Mouse (Mus musculus): Measurements from ENCODE around the gene Ptpn14. TPM values are rescaled to one million over a fixed set of nuclear protein-coding genes. Genes with fewer than 3 reads are reported as not detected.

The Ptpn14 gene
- polyA plus RNA-seq, 1 experiment from 2014 or later, result 9.6 TPM

- Histone ChIP-seq H3K27ac (ENCODE audit: low read length) (no peak overlapping the region), H3K4me1 (ENCODE audit: control insufficient read depth, insufficient read depth, low read length) (peaks cover 15% of the 10 kb centered on the region), H3K9ac (ENCODE audit: low read length) (no peak overlapping the region), H3K4me2 (ENCODE audit: low read depth, low read length) (no peak overlapping the region), H3K4me3 (ENCODE audit: low read length) (no peak overlapping the region), H3K9me3 (replicated peaks; ENCODE audit: control insufficient read depth, low read length) (peaks cover 4% of the 10 kb centered on the region; the same call in 1 of the 2 replicates), H3K27me3 (ENCODE audit: control insufficient read depth, insufficient read depth, low read length) (no peaks in the 10 kb centered on the region), H3K36me3 (ENCODE audit: control insufficient read depth, insufficient read depth) (peaks cover 6% of the 10 kb centered on the region; the same call in 1 of the 2 replicates)
- 84% methylated on average over 4 of the region's 4 CpGs for WGBS
- no peak for ATAC-seq (replicated peaks; ENCODE audit: extremely low read depth, insufficient read depth, low FRiP score)
These were observed 74.5 kb downstream of the Ptpn14 start for GRCm38 (mm10) chr1:189802575-189802974.

GRCm38 (mm10) chr1:189803742-189804141 is 75.7 kb downstream of the Ptpn14 start:
- no peak for ATAC-seq (replicated peaks; ENCODE audit: extremely low read depth, insufficient read depth, low FRiP score)
- Histone ChIP-seq H3K9me3 (replicated peaks; ENCODE audit: control insufficient read depth, low read length) (peaks cover 4% of the 10 kb centered on the region; the same call in 1 of the 2 replicates), H3K4me2 (ENCODE audit: low read depth, low read length) (no peak overlapping the region), H3K36me3 (ENCODE audit: control insufficient read depth, insufficient read depth) (peaks cover 8% of the 10 kb centered on the region; the same call in 1 of the 2 replicates), H3K4me1 (ENCODE audit: control insufficient read depth, insufficient read depth, low read length) (peaks cover 25% of the 10 kb centered on the region), H3K27me3 (ENCODE audit: control insufficient read depth, insufficient read depth, low read length) (no peaks in the 10 kb centered on the region), H3K9ac (ENCODE audit: low read length) (no peak overlapping the region), H3K27ac (ENCODE audit: low read length) (peak overlapping the region; percentile 16; the same call in 1 of the 2 replicates), H3K4me3 (ENCODE audit: low read length) (no peak overlapping the region)
- 85% methylated on average over 11 of the region's 11 CpGs for WGBS

- Histone ChIP-seq H3K9me3 (replicated peaks; ENCODE audit: control insufficient read depth, low read length) (peaks cover 4% of the 10 kb centered on the region; the same call in 1 of the 2 replicates), H3K27me3 (ENCODE audit: control insufficient read depth, insufficient read depth, low read length) (no peaks in the 10 kb centered on the region), H3K4me2 (ENCODE audit: low read depth, low read length) (no peak overlapping the region), H3K4me3 (ENCODE audit: low read length) (no peak overlapping the region), H3K4me1 (ENCODE audit: control insufficient read depth, insufficient read depth, low read length) (peaks cover 23% of the 10 kb centered on the region), H3K9ac (ENCODE audit: low read length) (no peak overlapping the region), H3K27ac (ENCODE audit: low read length) (peak overlapping the region; percentile 48), H3K36me3 (ENCODE audit: control insufficient read depth, insufficient read depth) (peaks cover 8% of the 10 kb centered on the region; the same call in 1 of the 2 replicates)
- WGBS, result 62% methylated on average over 13 of the region's 13 CpGs
- ATAC-seq (replicated peaks; ENCODE audit: extremely low read depth, insufficient read depth, low FRiP score), result no peak
These were observed 78.6 kb downstream of the Ptpn14 start for GRCm38 (mm10) chr1:189806533-189807297.

GRCm38 (mm10) chr1:189808015-189808414 is 79.9 kb downstream of the Ptpn14 start:
- Histone ChIP-seq H3K4me3 (ENCODE audit: low read length) (no peak overlapping the region), H3K36me3 (ENCODE audit: control insufficient read depth, insufficient read depth) (peaks cover 2% of the 10 kb centered on the region; the same call in 1 of the 2 replicates), H3K27me3 (ENCODE audit: control insufficient read depth, insufficient read depth, low read length) (no peaks in the 10 kb centered on the region), H3K9ac (ENCODE audit: low read length) (no peak overlapping the region), H3K4me2 (ENCODE audit: low read depth, low read length) (no peak overlapping the region), H3K27ac (ENCODE audit: low read length) (no peak overlapping the region), H3K4me1 (ENCODE audit: control insufficient read depth, insufficient read depth, low read length) (peaks cover 23% of the 10 kb centered on the region), H3K9me3 (replicated peaks; ENCODE audit: control insufficient read depth, low read length) (no peaks in the 10 kb centered on the region)
- WGBS, result 94% methylated on average over 6 of the region's 6 CpGs
- ATAC-seq (replicated peaks; ENCODE audit: extremely low read depth, insufficient read depth, low FRiP score), result no peak

- H3K9me3 ChIP-seq (replicated peaks; ENCODE audit: control insufficient read depth, low read length), result no peaks in the 10 kb centered on the region
- H3K4me2 ChIP-seq (ENCODE audit: low read depth, low read length), result no peak overlapping the region
- no peak for ATAC-seq (replicated peaks; ENCODE audit: extremely low read depth, insufficient read depth, low FRiP score)
- H3K4me3 ChIP-seq (ENCODE audit: low read length), result no peak overlapping the region
- H3K4me1 ChIP-seq (ENCODE audit: control insufficient read depth, insufficient read depth, low read length), result peaks cover 23% of the 10 kb centered on the region
- H3K27me3 ChIP-seq (ENCODE audit: control insufficient read depth, insufficient read depth, low read length), result no peaks in the 10 kb centered on the region
- no peak overlapping the region for H3K27ac ChIP-seq (ENCODE audit: low read length)
- H3K36me3 ChIP-seq (ENCODE audit: control insufficient read depth, insufficient read depth), result peaks cover 2% of the 10 kb centered on the region; the same call in 1 of the 2 replicates
- WGBS, result 74% methylated on average over 2 of the region's 2 CpGs
- H3K9ac ChIP-seq (ENCODE audit: low read length), result no peak overlapping the region
These were observed 80.4 kb downstream of the Ptpn14 start for GRCm38 (mm10) chr1:189808453-189808852.

GRCm38 (mm10) chr1:189811778-189812177 is 83.7 kb downstream of the Ptpn14 start:
- Histone ChIP-seq H3K27me3 (ENCODE audit: control insufficient read depth, insufficient read depth, low read length) (no peaks in the 10 kb centered on the region), H3K4me3 (ENCODE audit: low read length) (no peak overlapping the region), H3K9me3 (replicated peaks; ENCODE audit: control insufficient read depth, low read length) (no peaks in the 10 kb centered on the region), H3K4me1 (ENCODE audit: control insufficient read depth, insufficient read depth, low read length) (peaks cover 23% of the 10 kb centered on the region), H3K4me2 (ENCODE audit: low read depth, low read length) (no peak overlapping the region), H3K36me3 (ENCODE audit: control insufficient read depth, insufficient read depth) (peaks cover 2% of the 10 kb centered on the region; the same call in 1 of the 2 replicates), H3K9ac (ENCODE audit: low read length) (no peak overlapping the region), H3K27ac (ENCODE audit: low read length) (no peak overlapping the region)
- WGBS, result 87% methylated on average over 2 of the region's 2 CpGs
- ATAC-seq (replicated peaks; ENCODE audit: extremely low read depth, insufficient read depth, low FRiP score), result no peak

- Histone ChIP-seq H3K4me2 (ENCODE audit: low read depth, low read length) (no peak overlapping the region), H3K36me3 (ENCODE audit: control insufficient read depth, insufficient read depth) (peaks cover 2% of the 10 kb centered on the region; the same call in 1 of the 2 replicates), H3K4me3 (ENCODE audit: low read length) (no peak overlapping the region), H3K9me3 (replicated peaks; ENCODE audit: control insufficient read depth, low read length) (no peaks in the 10 kb centered on the region), H3K27me3 (ENCODE audit: control insufficient read depth, insufficient read depth, low read length) (no peaks in the 10 kb centered on the region), H3K4me1 (ENCODE audit: control insufficient read depth, insufficient read depth, low read length) (peaks cover 29% of the 10 kb centered on the region), H3K9ac (ENCODE audit: low read length) (no peak overlapping the region), H3K27ac (ENCODE audit: low read length) (no peak overlapping the region)
- ATAC-seq (replicated peaks; ENCODE audit: extremely low read depth, insufficient read depth, low FRiP score), result no peak
- WGBS, result 64% methylated on average over 4 of the region's 4 CpGs
These were observed 86.3 kb downstream of the Ptpn14 start for GRCm38 (mm10) chr1:189814385-189814784.

GRCm38 (mm10) chr1:189817089-189817488 is 89.0 kb downstream of the Ptpn14 start:
- peaks cover 38% of the 10 kb centered on the region for H3K4me1 ChIP-seq (ENCODE audit: control insufficient read depth, insufficient read depth, low read length)
- H3K27ac ChIP-seq (ENCODE audit: low read length), result peak overlapping the region; percentile 83
- H3K36me3 ChIP-seq (ENCODE audit: control insufficient read depth, insufficient read depth), result peaks cover 2% of the 10 kb centered on the region; the same call in 1 of the 2 replicates
- no peak overlapping the region for H3K9ac ChIP-seq (ENCODE audit: low read length)
- 71% methylated on average over 8 of the region's 8 CpGs for WGBS
- H3K4me3 ChIP-seq (ENCODE audit: low read length), result no peak overlapping the region
- ATAC-seq (replicated peaks; ENCODE audit: extremely low read depth, insufficient read depth, low FRiP score), result no peak
- H3K27me3 ChIP-seq (ENCODE audit: control insufficient read depth, insufficient read depth, low read length), result no peaks in the 10 kb centered on the region
- H3K9me3 ChIP-seq (replicated peaks; ENCODE audit: control insufficient read depth, low read length), result no peaks in the 10 kb centered on the region
- H3K4me2 ChIP-seq (ENCODE audit: low read depth, low read length), result 0 out of 2 replicates have a peak overlapping the region, but pooled peaks have one; percentile 6

- Histone ChIP-seq H3K4me1 (ENCODE audit: control insufficient read depth, insufficient read depth, low read length) (peaks cover 38% of the 10 kb centered on the region), H3K9ac (ENCODE audit: low read length) (no peak overlapping the region), H3K4me2 (ENCODE audit: low read depth, low read length) (peak overlapping the region; percentile 19; the same call in 1 of the 2 replicates), H3K36me3 (ENCODE audit: control insufficient read depth, insufficient read depth) (peaks cover 2% of the 10 kb centered on the region), H3K27me3 (ENCODE audit: control insufficient read depth, insufficient read depth, low read length) (no peaks in the 10 kb centered on the region), H3K27ac (ENCODE audit: low read length) (peak overlapping the region; percentile 83), H3K4me3 (ENCODE audit: low read length) (no peak overlapping the region), H3K9me3 (replicated peaks; ENCODE audit: control insufficient read depth, low read length) (no peaks in the 10 kb centered on the region)
- 51% methylated on average over 9 of the region's 9 CpGs for WGBS
- peak; percentile 37; the same call in 1 of the 2 replicates for ATAC-seq (replicated peaks; ENCODE audit: extremely low read depth, insufficient read depth, low FRiP score)
These were observed 89.7 kb downstream of the Ptpn14 start for GRCm38 (mm10) chr1:189817810-189818209.
